Mouse (Mus musculus): ENCODE data around the gene Clasp1.

GRCm38 (mm10) chr1:118390871-118391387 lies 2.1 kb downstream of the Clasp1 start:
- TF ChIP-seq E2F4 (IDR thresholded peaks at IDR 0.05; ENCODE audit: insufficient replicate concordance, low read depth, low read length) = no peak
- TF ChIP-seq JUND (conservative IDR thresholded peaks at IDR 0.05; ENCODE audit: low read depth, low read length) = no peak
